Mouse (Mus musculus) kidney, adult 2 months (tissue): ENCODE measurements around the gene Rin2.

ENCODE experiments used
- CTCF ChIP-seq: fragments of 200-500 bp; conservative IDR thresholded peaks from 2 replicates; pipeline ENCODE4 v1.5.1; 2011; ENCODE audit warnings: low read depth, mild to moderate bottlenecking, control low read depth, low read length, moderate library complexity, mixed read lengths; ENCODE audit not compliant: insufficient read depth, insufficient read length
- POLR2A ChIP-seq: fragments of 200-500 bp; IDR thresholded peaks from one replicate; pipeline ENCODE4 v1.6.1; 2011; ENCODE audit warnings: low read depth, low read length, control low read depth

DNA sequence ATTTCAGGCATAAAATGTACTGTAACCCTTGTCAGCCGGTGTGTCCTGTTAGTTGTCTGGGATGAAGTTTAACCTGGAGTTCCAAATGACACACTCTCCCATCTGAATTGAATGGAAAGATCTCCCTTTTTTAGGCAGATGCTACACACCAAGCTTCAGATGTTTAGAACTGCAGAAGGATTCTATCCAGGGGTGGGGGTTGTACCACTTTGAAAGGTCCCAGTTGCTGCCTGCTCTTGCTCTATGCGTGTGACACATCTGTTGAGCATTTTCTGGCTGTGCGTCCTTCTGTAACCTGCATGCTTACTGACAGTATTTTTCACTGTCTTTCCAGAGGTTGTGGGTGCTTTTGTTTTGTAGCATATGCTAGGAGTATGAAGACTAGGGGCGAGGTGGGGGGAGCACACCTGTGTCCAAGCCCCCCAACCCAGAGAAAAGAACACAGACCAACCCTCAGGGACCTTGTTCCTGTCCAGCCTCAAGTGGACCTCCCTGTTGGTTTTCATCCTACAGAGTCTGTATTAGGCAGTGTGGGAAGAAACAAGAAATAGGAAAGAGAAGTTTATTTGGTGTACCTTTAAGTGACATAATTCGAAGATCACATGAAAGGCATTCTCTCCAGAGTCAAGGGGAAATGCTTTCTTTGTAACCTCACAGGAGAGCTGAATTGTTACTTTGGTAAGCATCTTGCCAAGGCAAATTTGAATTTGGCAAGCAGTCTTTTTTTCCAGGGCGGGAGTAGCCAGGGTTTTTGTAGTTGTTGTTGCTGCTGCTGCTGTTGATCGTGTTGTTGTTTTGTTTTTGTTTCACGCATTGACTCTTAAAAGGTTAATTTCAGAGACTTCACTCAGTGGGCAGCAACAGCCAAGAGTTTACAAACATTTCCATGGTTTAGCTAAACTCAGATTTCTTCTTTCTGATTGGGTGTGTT, 186.4 kb downstream of the Rin2 start:
- TF ChIP-seq CTCF (no peak), POLR2A (no peak)
